Mouse (Mus musculus) lung, embryonic 14.5 days (tissue): ENCODE data around the gene Arhgef28. TPM values are rescaled to one million over a fixed set of nuclear protein-coding genes. Genes with fewer than 3 reads are reported as not detected.

Source experiments
- ATAC-seq: fragments of 200-750 bp; cut with Nextera tagmentation; 2 replicates; pipeline ENCODE4 v1.8.0; 2017; ENCODE audit warnings: mild to moderate bottlenecking, moderate TSS enrichment, moderate library complexity; ENCODE audit not compliant: insufficient read depth
- DNase-seq: peaks from one replicate; pipeline ENCODE4 v3.0.0-alpha.2; 2015
- H3K27ac ChIP-seq: fragments of 300-500 bp; sonication (generic); 2 replicates; pipeline ENCODE4 v1.5.1; 2014; ENCODE audit warnings: low read depth, mild to moderate bottlenecking, moderate library complexity
- H3K27me3 ChIP-seq: fragments of 300-500 bp; sonication (generic); 2 replicates; pipeline ENCODE4 v1.6.1; 2014; ENCODE audit warnings: low read length, control low read depth; ENCODE audit not compliant: insufficient read depth
- H3K36me3 ChIP-seq: fragments of 300-500 bp; sonication (generic); 2 replicates; pipeline ENCODE4 v1.6.1; 2014; ENCODE audit warnings: control low read depth; ENCODE audit not compliant: insufficient read depth
- H3K4me1 ChIP-seq: fragments of 300-500 bp; sonication (generic); 2 replicates; pipeline ENCODE4 v1.6.1; 2014; ENCODE audit warnings: antibody characterized with exemption, control low read depth; ENCODE audit not compliant: insufficient read depth
- H3K4me2 ChIP-seq: fragments of 300-500 bp; sonication (generic); 2 replicates; pipeline ENCODE4 v1.6.1; 2014; ENCODE audit warnings: mild to moderate bottlenecking
- H3K4me3 ChIP-seq: fragments of 300-500 bp; sonication (generic); 2 replicates; pipeline ENCODE4 v1.5.1; 2014; ENCODE audit warnings: low read depth, low read length
- H3K9ac ChIP-seq: fragments of 300-500 bp; sonication (generic); 2 replicates; pipeline ENCODE4 v1.6.1; 2014
- H3K9me3 ChIP-seq: fragments of 300-500 bp; sonication (generic); 2 replicates; pipeline ENCODE4 v1.6.1; 2016; ENCODE audit warnings: low read depth, low read length, control low read depth
- CTCF ChIP-seq: IDR thresholded peaks from 2 replicates; pipeline ENCODE4 v1.5.1; 2016; ENCODE audit warnings: antibody characterized with exemption, low read depth
- WGBS: fragments of 180-500 bp; shearing (Covaris S2); extraction: QIAGEN DNeasy Blood & Tissue Kit; methylation state at CpG from one replicate; pipeline ENCODE4 v1.1.7; 2014; 5-methylcytosine and 5-hydroxymethylcytosine counted together
- polyA plus RNA-seq: library from polyadenylated mRNA; unstranded; fragments of >200 nt; fragmentation: Nextera tagmentation; extraction: Ambion mirVana; gene quantifications from 2 replicates; pipeline ENCODE4 v1.2.1, GENCODE M21; 2014

The Arhgef28 gene
- polyA plus RNA-seq, 1 experiment from 2014 or later = 15.0 TPM

DNA sequence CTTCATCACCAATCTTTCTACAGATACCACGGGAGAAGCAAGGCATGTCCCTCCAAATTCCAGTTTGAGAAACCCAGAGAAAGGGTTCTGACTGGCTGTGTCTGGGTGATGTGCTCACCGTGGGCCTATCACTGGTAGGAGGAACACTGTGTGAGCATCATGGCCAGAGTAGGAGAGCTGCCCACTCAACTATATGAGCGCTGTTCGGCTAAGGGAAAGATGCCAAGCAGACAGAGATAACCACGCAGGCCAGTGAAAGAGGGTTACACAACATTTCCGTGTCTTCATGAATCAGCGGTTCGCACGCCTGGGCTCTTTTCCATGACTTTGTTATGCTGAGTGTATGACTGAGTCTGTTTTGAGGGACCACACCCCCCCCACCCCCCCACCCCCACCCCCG lies 197.7 kb downstream of the Arhgef28 start:
- no peak overlapping the region for H3K4me2 ChIP-seq

DNA sequence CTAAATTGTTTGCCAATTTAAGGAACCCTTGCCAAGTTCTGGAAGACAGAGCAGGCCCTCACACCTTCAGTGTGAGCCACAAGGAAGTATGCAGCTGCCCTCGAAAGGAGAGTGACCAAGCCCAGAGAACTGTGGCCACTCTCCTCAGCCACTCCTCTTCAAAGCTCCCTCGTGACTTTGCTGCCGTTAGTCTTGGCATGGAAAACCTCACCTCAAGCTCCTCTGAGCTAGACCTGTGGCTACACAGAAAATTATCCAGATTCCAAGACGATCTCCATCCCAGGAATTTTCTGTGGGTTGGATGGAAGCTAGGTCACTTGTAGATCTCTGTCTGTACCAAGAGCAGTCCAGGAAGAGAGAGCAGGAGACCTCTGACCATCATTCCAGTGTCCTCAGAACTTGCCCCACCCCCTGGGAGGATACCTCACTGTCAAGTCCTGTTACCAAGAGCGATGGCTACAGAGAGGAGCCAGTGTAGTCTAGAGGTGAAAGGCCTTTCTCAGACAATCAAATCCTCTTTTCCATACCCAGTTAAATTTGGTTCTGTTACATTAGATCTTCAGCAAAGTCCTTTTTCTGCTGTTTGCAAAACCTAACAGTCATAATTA lies 200.5 kb downstream of the Arhgef28 start:
- DNase-seq (no peak), ATAC-seq (no peak)
- no peak for TF ChIP-seq CTCF
- H3K4me3 ChIP-seq = no peak overlapping the region
- H3K27me3 ChIP-seq = no peaks in the 10 kb centered on the region
- H3K27ac ChIP-seq = no peak overlapping the region
- peaks cover 10% of the 10 kb centered on the region; the same call in 1 of the 2 replicates for H3K4me1 ChIP-seq
- no peak overlapping the region for H3K4me2 ChIP-seq
- H3K9ac ChIP-seq = no peak overlapping the region
- 62% methylated on average over 5 of the region's 5 CpGs for WGBS
- H3K36me3 ChIP-seq = no peaks in the 10 kb centered on the region
- H3K9me3 ChIP-seq = no peaks in the 10 kb centered on the region

More for the DNA sequence above, 197.7 kb downstream of the Arhgef28 start:
- H3K9ac ChIP-seq = no peak overlapping the region
- H3K4me3 ChIP-seq = no peak overlapping the region
- no peaks in the 10 kb centered on the region for H3K36me3 ChIP-seq
- ATAC-seq = peak; percentile 39; the same call in 1 of the 2 replicates
- H3K4me1 ChIP-seq = no peaks in the 10 kb centered on the region; the same call in 1 of the 2 replicates
- no peak overlapping the region for H3K27ac ChIP-seq
- peak; percentile 75 for DNase-seq
- no peak for TF ChIP-seq CTCF
- H3K9me3 ChIP-seq = no peaks in the 10 kb centered on the region
- WGBS = 74% methylated on average over 9 of the region's 10 CpGs
- H3K27me3 ChIP-seq = no peaks in the 10 kb centered on the region

DNA sequence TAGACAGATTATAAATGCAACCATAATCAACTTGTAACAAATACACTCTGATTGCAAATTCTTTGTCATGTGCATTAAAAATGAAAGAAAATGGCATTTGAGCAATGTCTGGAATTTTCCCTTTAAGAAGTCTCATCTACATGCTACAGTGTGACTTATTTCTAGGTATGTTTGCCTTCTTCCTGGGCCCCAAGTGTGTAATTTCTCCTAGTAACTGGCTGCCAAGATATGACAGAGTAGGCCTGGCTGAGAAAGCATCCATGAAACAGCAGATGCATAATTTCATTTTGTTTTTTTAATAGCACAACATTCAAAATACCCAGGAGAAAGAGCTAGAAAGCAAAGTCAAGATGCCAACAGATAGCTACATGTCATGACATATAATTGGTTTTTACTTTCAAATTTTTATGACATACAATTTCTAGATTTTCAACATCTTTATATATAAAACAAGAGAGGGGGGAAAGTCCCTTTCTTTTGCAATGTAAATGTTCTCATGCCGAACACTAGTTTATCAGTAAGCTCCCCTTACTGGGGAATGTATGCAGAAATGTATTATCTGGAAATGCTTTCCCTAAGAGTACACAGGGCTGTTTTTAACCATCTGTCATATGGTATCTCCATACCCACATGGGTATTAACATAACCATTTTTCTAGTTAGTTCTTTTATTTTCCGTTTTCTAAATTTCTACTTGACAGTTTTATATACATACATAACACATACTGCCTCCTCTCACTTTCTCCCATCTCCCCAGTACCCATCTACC lies 201.4 kb downstream of the Arhgef28 start:
- Histone ChIP-seq H3K27me3 (no peaks in the 10 kb centered on the region), H3K36me3 (no peaks in the 10 kb centered on the region), H3K9ac (no peak overlapping the region), H3K4me3 (no peak overlapping the region), H3K4me2 (no peak overlapping the region), H3K27ac (no peak overlapping the region), H3K4me1 (peaks cover 10% of the 10 kb centered on the region; the same call in 1 of the 2 replicates), H3K9me3 (no peaks in the 10 kb centered on the region)
- no peak for ATAC-seq
- DNase-seq = no peak
- 41% methylated on average over 2 of the region's 2 CpGs for WGBS
- TF ChIP-seq CTCF = no peak

DNA sequence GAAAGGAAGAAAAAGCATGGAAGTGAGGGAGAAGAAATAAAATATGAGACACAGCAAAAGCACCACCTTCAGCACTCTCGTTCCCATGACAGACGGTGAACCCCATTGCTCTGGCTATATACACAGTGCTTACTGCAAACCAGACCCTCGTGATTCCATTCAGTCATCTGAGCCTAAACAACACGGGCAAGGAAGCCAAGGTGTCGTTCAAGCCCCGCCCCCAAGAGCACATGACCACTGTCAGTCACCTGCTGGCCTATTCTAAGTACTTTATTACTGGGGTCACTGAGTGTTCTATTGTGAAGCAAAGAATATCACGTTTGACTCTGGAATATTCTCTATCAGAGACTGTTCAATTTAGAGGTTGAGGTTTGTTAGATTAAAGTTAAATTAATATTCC lies 202.5 kb downstream of the Arhgef28 start:
- no peak overlapping the region for H3K4me3 ChIP-seq
- no peaks in the 10 kb centered on the region for H3K27me3 ChIP-seq
- no peak overlapping the region for H3K27ac ChIP-seq
- ATAC-seq (no peak), DNase-seq (no peak)
- no peak overlapping the region for H3K4me2 ChIP-seq
- H3K9ac ChIP-seq = no peak overlapping the region
- H3K4me1 ChIP-seq = peaks cover 10% of the 10 kb centered on the region; the same call in 1 of the 2 replicates
- no peaks in the 10 kb centered on the region for H3K9me3 ChIP-seq
- no peaks in the 10 kb centered on the region for H3K36me3 ChIP-seq
- TF ChIP-seq CTCF = no peak
- WGBS = 48% methylated on average over 7 of the region's 7 CpGs

DNA sequence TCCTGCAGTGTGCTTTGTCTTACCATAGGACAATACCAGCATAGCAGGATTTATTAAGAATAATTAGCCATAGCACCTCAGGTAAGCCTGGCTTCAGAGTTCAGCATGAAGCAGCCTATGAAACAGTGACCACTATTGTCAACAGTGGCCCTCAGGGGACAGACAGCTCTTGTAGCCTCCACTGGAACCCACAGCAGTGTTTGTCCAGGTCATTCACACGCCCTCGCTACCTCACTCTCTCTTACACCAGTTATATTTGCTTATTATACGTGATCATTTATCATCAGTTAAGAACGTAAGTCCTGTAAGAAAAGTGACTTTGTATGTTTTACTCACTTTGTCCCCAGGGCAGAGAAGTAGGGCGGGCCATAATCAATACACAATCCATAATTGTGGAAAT lies 203.6 kb downstream of the Arhgef28 start:
- Histone ChIP-seq H3K4me1 (peaks cover 10% of the 10 kb centered on the region; the same call in 1 of the 2 replicates), H3K36me3 (no peaks in the 10 kb centered on the region), H3K27ac (no peak overlapping the region), H3K9me3 (no peaks in the 10 kb centered on the region), H3K4me3 (no peak overlapping the region), H3K9ac (no peak overlapping the region), H3K4me2 (no peak overlapping the region), H3K27me3 (no peaks in the 10 kb centered on the region)
- peak; percentile 2; the same call in 1 of the 2 replicates for ATAC-seq
- 55% methylated on average over 5 of the region's 5 CpGs for WGBS
- TF ChIP-seq CTCF = no peak
- no peak for DNase-seq

DNA sequence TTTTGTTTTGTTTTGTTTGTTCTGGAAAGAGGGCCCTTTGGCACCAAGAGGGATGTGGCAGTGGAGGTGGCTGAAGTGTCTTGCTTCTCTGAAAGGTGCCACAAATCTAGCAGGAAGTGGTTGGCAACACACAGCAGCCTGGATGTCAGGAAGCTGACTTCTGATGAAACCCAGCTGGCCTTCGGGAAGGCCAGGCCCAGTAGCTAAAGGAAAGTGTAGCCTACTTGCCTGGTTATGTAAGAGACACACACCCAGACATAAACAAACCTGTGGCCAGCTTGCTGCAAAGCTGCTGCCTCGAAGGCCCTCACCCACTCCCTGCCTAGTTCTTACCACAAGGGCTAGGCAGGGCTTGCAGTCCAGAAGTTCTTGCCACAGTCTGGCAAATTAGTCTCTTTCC lies 204.1 kb downstream of the Arhgef28 start:
- WGBS = 6% methylated on average over 2 of the region's 2 CpGs
- Histone ChIP-seq H3K4me3 (no peak overlapping the region), H3K9me3 (no peaks in the 10 kb centered on the region), H3K9ac (no peak overlapping the region), H3K4me1 (peaks cover 10% of the 10 kb centered on the region; the same call in 1 of the 2 replicates), H3K36me3 (no peaks in the 10 kb centered on the region), H3K27me3 (no peaks in the 10 kb centered on the region), H3K27ac (0 out of 2 replicates have a peak overlapping the region, but pooled peaks have one; percentile 46), H3K4me2 (peak overlapping the region; percentile 20; the same call in 1 of the 2 replicates)
- ATAC-seq = peak; percentile 85
- peak; percentile 89 for DNase-seq
- TF ChIP-seq CTCF = no peak

DNA sequence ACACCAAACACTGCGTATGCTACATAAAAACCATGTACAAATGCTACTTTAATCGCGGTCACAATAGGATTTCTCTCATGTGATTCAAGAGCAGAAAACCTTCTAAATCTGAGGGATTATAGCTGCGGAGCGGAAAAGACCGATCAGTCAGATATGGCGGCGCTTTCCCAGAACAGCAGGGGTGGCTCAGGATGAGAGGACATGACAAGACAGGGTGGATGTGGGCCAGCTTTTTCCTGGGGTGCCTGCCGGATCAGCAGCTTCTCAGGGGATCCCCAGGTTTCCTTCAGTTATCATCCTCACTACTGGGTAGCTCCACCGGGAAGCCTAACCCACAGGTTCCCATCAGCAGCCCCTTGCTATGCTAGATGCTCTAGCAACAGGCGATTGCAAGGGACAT lies 204.5 kb downstream of the Arhgef28 start:
- Histone ChIP-seq H3K9me3 (no peaks in the 10 kb centered on the region), H3K4me3 (no peak overlapping the region), H3K4me2 (peak overlapping the region; percentile 20; the same call in 1 of the 2 replicates), H3K27ac (no peak overlapping the region), H3K9ac (no peak overlapping the region), H3K36me3 (no peaks in the 10 kb centered on the region), H3K27me3 (no peaks in the 10 kb centered on the region), H3K4me1 (peaks cover 10% of the 10 kb centered on the region; the same call in 1 of the 2 replicates)
- peak; percentile 54 for DNase-seq
- TF ChIP-seq CTCF = no peak
- peak; percentile 53 for ATAC-seq
- WGBS = 45% methylated on average over 11 of the region's 11 CpGs
